Mouse (Mus musculus) liver, embryonic 14.5 days (tissue): ENCODE data around the gene Prickle1. TPM values are rescaled to one million over a fixed set of nuclear protein-coding genes. Genes with fewer than 3 reads are reported as not detected.

Experiments
- ATAC-seq: fragments of 200-750 bp; cut with Nextera tagmentation; 2 replicates; pipeline ENCODE4 v1.8.0; 2017; ENCODE audit warnings: moderate number of reproducible peaks, mild to moderate bottlenecking, moderate library complexity; ENCODE audit not compliant: insufficient read depth
- DNase-seq, 3 experiments: peaks; one replicate each; pipeline ENCODE4 v3.0.0-alpha.2; 2012 to 2013; ENCODE audit warnings: low read depth in 3 of 3, low spot score in 3 of 3
- H3K27ac ChIP-seq: fragments of 300-500 bp; sonication (generic); 2 replicates; pipeline ENCODE4 v1.5.1; 2014; ENCODE audit warnings: moderate library complexity, mild to moderate bottlenecking, control low read depth, inconsistent platforms
- H3K27me3 ChIP-seq: fragments of 300-500 bp; sonication (generic); 2 replicates; pipeline ENCODE4 v1.6.1; 2014; ENCODE audit warnings: mild to moderate bottlenecking, low read length, moderate library complexity; ENCODE audit not compliant: control insufficient read depth, insufficient read depth
- H3K36me3 ChIP-seq: fragments of 300-500 bp; sonication (generic); replicated peaks from 2 replicates; pipeline ENCODE4 v1.6.1; 2014; ENCODE audit warnings: low read depth; ENCODE audit not compliant: control insufficient read depth, insufficient read depth
- H3K4me1 ChIP-seq, 2 experiments: fragments of 200-500 bp in 1 of 2; fragments of 300-500 bp in 1 of 2; sonication (generic) in 1 of 2; replicated peaks; 2 replicates each; pipeline ENCODE4 v1.6.1; 2012 to 2014; ENCODE audit warnings: antibody characterized with exemption in 1 of 2, inconsistent platforms in 1 of 2, low read length in 1 of 2; ENCODE audit not compliant: control insufficient read depth in 2 of 2, insufficient read depth in 2 of 2
- H3K4me2 ChIP-seq: fragments of 300-500 bp; sonication (generic); 2 replicates; pipeline ENCODE4 v1.6.1; 2014; ENCODE audit warnings: low read depth, mild to moderate bottlenecking, control low read depth, moderate library complexity
- H3K4me3 ChIP-seq, 2 experiments: fragments of 200-500 bp in 1 of 2; fragments of 300-500 bp in 1 of 2; sonication (generic) in 1 of 2; 2 replicates each; pipeline ENCODE4 v1.5.1; 2012 to 2014; ENCODE audit warnings: low read depth in 2 of 2, low read length in 2 of 2, mild to moderate bottlenecking in 2 of 2, control low read depth in 1 of 2, inconsistent platforms in 1 of 2, moderate library complexity in 1 of 2; ENCODE audit not compliant: insufficient read depth in 1 of 2
- H3K9ac ChIP-seq: fragments of 300-500 bp; sonication (generic); replicated peaks from 2 replicates; pipeline ENCODE4 v1.6.1; 2014; ENCODE audit warnings: mild to moderate bottlenecking, control low read depth, moderate library complexity
- H3K9me3 ChIP-seq: fragments of 300-500 bp; sonication (generic); 2 replicates; pipeline ENCODE4 v1.6.1; 2016; ENCODE audit warnings: low read length, mixed read lengths; ENCODE audit not compliant: control insufficient read depth
- CTCF ChIP-seq: IDR thresholded peaks from 2 replicates; pipeline ENCODE4 v1.5.1; 2016; ENCODE audit warnings: antibody characterized with exemption, low read depth, control low read depth
- EP300 ChIP-seq: IDR thresholded peaks from 2 replicates; pipeline ENCODE4 v1.6.1; 2016; ENCODE audit warnings: antibody characterized with exemption, low read depth
- WGBS: fragments of 180-500 bp; shearing (Covaris S2); extraction: QIAGEN DNeasy Blood & Tissue Kit; methylation state at CpG from one replicate; pipeline ENCODE4 v1.1.7; 2014; ENCODE audit not compliant: insufficient replicate concordance; 5-methylcytosine and 5-hydroxymethylcytosine counted together
- polyA plus RNA-seq, 2 experiments: library from polyadenylated mRNA; depleted of rRNA in 1 of 2; stranded (reverse) in 1 of 2; unstranded in 1 of 2; fragments of >200 nt; fragmentation: Nextera tagmentation in 1 of 2; extraction: Ambion mirVana in 1 of 2; gene quantifications; 2 replicates each; pipeline versions ENCODE4 v1.2.1 to v1.2.3; 2012 to 2014

Prickle1 gene
- polyA plus RNA-seq, 2 experiments = 1.5 to 3.2 TPM

- no peak for DNase-seq
- Histone ChIP-seq H3K9me3 (no peaks in the 10 kb centered on the region), H3K4me1 (no peaks in the 10 kb centered on the region), H3K4me2 (no peak overlapping the region), H3K4me3 (no peak overlapping the region), H3K36me3 (no peaks in the 10 kb centered on the region), H3K27ac (no peak overlapping the region), H3K9ac (no peak overlapping the region), H3K27me3 (no peaks in the 10 kb centered on the region)
- ATAC-seq = no peak
- 68% methylated on average over 14 of the region's 14 CpGs for WGBS
- TF ChIP-seq EP300 = no peak
- TF ChIP-seq CTCF = no peak
These were observed 34.4 kb upstream of the Prickle1 start for GRCm38 (mm10) chr15:93630001-93630541.

- H3K27ac ChIP-seq = no peak overlapping the region
- no peaks in the 10 kb centered on the region for H3K27me3 ChIP-seq
- no peaks in the 10 kb centered on the region for H3K9me3 ChIP-seq
- no peaks in the 10 kb centered on the region for H3K36me3 ChIP-seq
- no peak for DNase-seq
- no peak overlapping the region for H3K9ac ChIP-seq
- H3K4me1 ChIP-seq = no peaks in the 10 kb centered on the region
- 66% methylated on average over 9 of the region's 9 CpGs for WGBS
- no peak overlapping the region for H3K4me2 ChIP-seq
- no peak overlapping the region for H3K4me3 ChIP-seq
- TF ChIP-seq EP300 = no peak
- no peak for TF ChIP-seq CTCF
- no peak for ATAC-seq
These were observed 33.5 kb upstream of the Prickle1 start for GRCm38 (mm10) chr15:93629201-93629600.

- Histone ChIP-seq H3K9ac (no peak overlapping the region), H3K4me2 (no peak overlapping the region), H3K36me3 (no peaks in the 10 kb centered on the region), H3K27me3 (no peaks in the 10 kb centered on the region), H3K4me3 (no peak overlapping the region), H3K27ac (no peak overlapping the region), H3K4me1 (no peaks in the 10 kb centered on the region), H3K9me3 (no peaks in the 10 kb centered on the region)
- DNase-seq (no peak), ATAC-seq (peak; percentile 69)
- WGBS = 30% methylated on average over 21 of the region's 21 CpGs
- TF ChIP-seq CTCF (no peak), EP300 (no peak)
These were observed 32.4 kb upstream of the Prickle1 start for GRCm38 (mm10) chr15:93627836-93628797.

- Histone ChIP-seq H3K4me3 (no peak overlapping the region), H3K4me1 (no peaks in the 10 kb centered on the region), H3K9me3 (no peaks in the 10 kb centered on the region), H3K4me2 (no peak overlapping the region), H3K27ac (no peak overlapping the region), H3K27me3 (no peaks in the 10 kb centered on the region), H3K9ac (no peak overlapping the region), H3K36me3 (no peaks in the 10 kb centered on the region)
- ATAC-seq (no peak), DNase-seq (no peak)
- no peak for TF ChIP-seq CTCF
- WGBS = 54% methylated on average over 4 of the region's 4 CpGs
These were observed 23.9 kb upstream of the Prickle1 start for GRCm38 (mm10) chr15:93619551-93619950.

- 59% methylated on average over 6 of the region's 6 CpGs for WGBS
These were observed 22.9 kb upstream of the Prickle1 start for GRCm38 (mm10) chr15:93618442-93619150.

More at GRCm38 (mm10) chr15:93618442-93619150, 22.9 kb upstream of the Prickle1 start:
- no peak for DNase-seq
- H3K27ac ChIP-seq = no peak overlapping the region
- no peak overlapping the region for H3K4me3 ChIP-seq
- H3K4me2 ChIP-seq = no peak overlapping the region
- H3K36me3 ChIP-seq = no peaks in the 10 kb centered on the region
- H3K4me1 ChIP-seq = no peaks in the 10 kb centered on the region
- no peak for ATAC-seq
- H3K27me3 ChIP-seq = no peaks in the 10 kb centered on the region
- no peaks in the 10 kb centered on the region for H3K9me3 ChIP-seq
- H3K9ac ChIP-seq = no peak overlapping the region
- no peak for TF ChIP-seq EP300
- no peak for TF ChIP-seq CTCF
